Mouse (Mus musculus): ENCODE measurements around the gene Asb13.

The Asb13 gene

GRCm38 (mm10) chr13:3633895-3634811, at the start of gene Asb13:
Asb13 (plus strand) TSS chr13:3634032.
- DNase-seq (ENCODE audit: low spot score in 2 of 2) = peak; percentile 72 to 88

- no peak for DNase-seq (ENCODE audit: low spot score in 2 of 2)
Observed at GRCm38 (mm10) chr13:3590789-3591188, 43.0 kb upstream of the Asb13 start.

GRCm38 (mm10) chr13:3594311-3594710, 39.5 kb upstream of the Asb13 start:
- DNase-seq (ENCODE audit: low spot score in 2 of 2) = no peak

GRCm38 (mm10) chr13:3596232-3596631, 37.6 kb upstream of the Asb13 start:
- DNase-seq (ENCODE audit: low spot score in 2 of 2) = no peak

- DNase-seq (ENCODE audit: low spot score in 2 of 2) = no peak
Observed at GRCm38 (mm10) chr13:3609780-3610117, 24.1 kb upstream of the Asb13 start.

- peak; percentile 15 to 26 for DNase-seq (ENCODE audit: low spot score in 2 of 2)
Observed at GRCm38 (mm10) chr13:3610118-3610794, 23.6 kb upstream of the Asb13 start.

GRCm38 (mm10) chr13:3610795-3611438, 22.9 kb upstream of the Asb13 start, which contains the start of gene Fam208b:
Fam208b (minus strand) TSS chr13:3611108.
- peak; percentile 96 to 98 for DNase-seq (ENCODE audit: low spot score in 2 of 2)

GRCm38 (mm10) chr13:3627139-3627538, 6.7 kb upstream of the Asb13 start:
- DNase-seq (ENCODE audit: low spot score in 2 of 2) = no peak

- no peak for DNase-seq (ENCODE audit: low spot score in 2 of 2)
Observed at GRCm38 (mm10) chr13:3628102-3628501, 5.7 kb upstream of the Asb13 start.

GRCm38 (mm10) chr13:3632551-3632950, 1.3 kb upstream of the Asb13 start:
- DNase-seq (ENCODE audit: low spot score in 2 of 2) = no peak

- DNase-seq (ENCODE audit: low spot score in 2 of 2) = no peak
Observed at GRCm38 (mm10) chr13:3633131-3633530, 701 bp upstream of the Asb13 start.

- DNase-seq (ENCODE audit: low spot score in 2 of 2) = no peak
Observed at GRCm38 (mm10) chr13:3635076-3635475, 1.2 kb downstream of the Asb13 start.

- DNase-seq (ENCODE audit: low spot score in 2 of 2) = peak; percentile 46 to 51
Observed at GRCm38 (mm10) chr13:3636797-3637196, 3.0 kb downstream of the Asb13 start.

- peak; percentile 28 to 31 for DNase-seq (ENCODE audit: low spot score in 2 of 2)
Observed at GRCm38 (mm10) chr13:3642049-3642448, 8.2 kb downstream of the Asb13 start.

GRCm38 (mm10) chr13:3642538-3642937, 8.7 kb downstream of the Asb13 start:
- DNase-seq (ENCODE audit: low spot score in 2 of 2) = no peak

GRCm38 (mm10) chr13:3644871-3645270, 11.0 kb downstream of the Asb13 start:
- DNase-seq (ENCODE audit: low spot score in 2 of 2) = peak; percentile 21 to 26

- DNase-seq (ENCODE audit: low spot score in 2 of 2) = no peak
Observed at GRCm38 (mm10) chr13:3645919-3646318, 12.1 kb downstream of the Asb13 start.

GRCm38 (mm10) chr13:3646566-3646965, 12.7 kb downstream of the Asb13 start:
- DNase-seq (ENCODE audit: low spot score in 2 of 2) = no peak

GRCm38 (mm10) chr13:3650569-3650968, 16.7 kb downstream of the Asb13 start:
- DNase-seq (ENCODE audit: low spot score in 2 of 2) = no peak

- DNase-seq (ENCODE audit: low spot score in 2 of 2) = no peak
Observed at GRCm38 (mm10) chr13:3654432-3654831, 20.6 kb downstream of the Asb13 start.

- no peak for DNase-seq (ENCODE audit: low spot score in 2 of 2)
Observed at GRCm38 (mm10) chr13:3659163-3660160, 25.6 kb downstream of the Asb13 start.
